Mouse (Mus musculus) MEL-GATA-1-ER (cell line): Measurements from ENCODE around the gene Ric3.

Experiments used
- DNase-seq: peaks from one replicate; pipeline ENCODE4 v3.0.0-alpha.2; 2012; ENCODE audit warnings: low read depth; ENCODE audit errors: extremely low read depth

Gene Ric3

DNA sequence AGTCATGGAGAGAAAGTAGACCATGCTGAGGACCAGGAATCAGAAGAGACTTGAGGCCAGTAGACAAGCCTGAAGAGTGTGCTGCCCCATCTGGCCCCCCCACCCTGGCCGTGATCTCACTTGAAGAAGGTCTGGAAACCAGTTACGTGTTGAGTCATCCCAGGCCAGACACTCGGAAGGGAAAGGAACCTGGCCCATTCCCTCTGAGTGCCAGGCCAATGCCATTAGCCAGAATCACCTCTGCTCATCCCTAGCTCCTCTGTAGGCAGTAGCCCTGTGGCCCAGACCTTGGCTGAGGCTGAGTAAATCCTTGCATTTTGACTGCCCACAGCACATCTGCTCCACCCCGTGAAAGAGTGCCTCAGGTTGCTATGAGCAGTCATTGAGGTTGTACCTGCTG lies 81.2 kb downstream of the Ric3 start:
- no peak for DNase-seq

DNA sequence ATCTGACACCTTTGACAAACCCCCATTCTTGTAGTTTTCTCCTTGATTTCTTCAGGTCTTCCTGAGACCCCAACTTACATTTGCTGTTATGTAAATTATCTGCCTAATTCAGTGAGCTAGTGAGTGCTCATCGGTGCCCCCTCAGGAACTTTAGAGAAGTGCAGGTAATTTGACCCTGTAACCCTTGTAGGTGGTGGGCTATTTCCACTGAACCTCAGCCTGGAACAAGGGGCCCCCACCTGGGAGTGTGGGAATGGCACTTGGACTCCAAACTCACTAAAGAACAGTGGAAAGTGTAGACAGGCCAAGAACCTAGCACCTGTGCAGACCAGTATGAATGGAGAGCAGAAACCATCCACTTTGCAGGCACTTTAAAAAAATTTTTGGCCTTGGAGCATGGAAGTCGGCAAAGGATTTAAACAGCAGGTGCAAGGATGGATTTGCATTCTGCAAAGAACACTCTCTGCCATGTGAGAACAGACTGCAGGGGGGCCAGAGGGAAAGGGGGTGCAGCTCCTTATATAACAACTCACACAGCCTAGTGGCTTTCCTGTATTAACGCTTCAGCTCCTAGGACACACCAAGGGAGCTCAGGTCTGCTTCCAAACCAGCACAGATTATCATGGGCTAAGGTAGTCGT lies 82.7 kb downstream of the Ric3 start:
- DNase-seq = no peak

DNA sequence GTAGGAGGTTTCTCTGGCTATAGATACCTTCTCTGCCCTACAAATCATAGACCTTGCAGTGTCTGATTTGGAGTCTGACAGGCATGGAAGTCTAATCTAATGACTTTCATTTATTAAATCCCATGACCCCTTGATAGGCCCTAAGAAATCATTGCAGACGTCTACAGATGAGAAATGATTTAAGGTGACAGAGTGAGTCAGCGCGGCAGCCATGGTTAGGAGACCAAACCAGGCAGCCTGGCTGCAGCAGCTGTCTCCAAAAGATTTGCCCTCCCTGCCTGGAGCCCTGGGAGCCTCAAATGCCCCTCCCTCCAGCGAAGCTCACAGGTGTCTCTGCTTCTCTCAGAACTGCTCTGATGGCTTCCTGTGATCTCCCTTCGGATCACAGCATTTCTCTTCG lies 87.0 kb downstream of the Ric3 start:
- no peak for DNase-seq

DNA sequence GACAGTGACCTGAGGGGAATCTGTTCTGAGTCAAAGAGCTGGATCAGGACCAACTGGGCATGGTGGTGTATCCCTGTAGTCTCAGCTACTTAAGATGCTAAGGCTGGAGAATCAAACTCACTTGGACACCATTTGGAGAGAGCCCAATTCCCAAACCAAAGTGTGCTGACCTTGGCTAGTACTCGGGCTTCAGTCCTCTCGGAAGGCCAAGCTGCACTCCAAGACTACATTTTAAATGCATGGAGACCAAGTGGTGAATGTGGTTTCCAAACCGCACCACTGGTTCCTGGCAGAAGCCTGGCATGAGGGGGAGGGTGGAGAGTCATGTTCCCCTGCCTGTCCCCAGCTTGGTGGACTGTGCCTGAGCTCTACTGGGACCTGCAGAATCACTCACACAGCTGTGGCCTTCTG lies 89.2 kb downstream of the Ric3 start:
- DNase-seq = no peak

DNA sequence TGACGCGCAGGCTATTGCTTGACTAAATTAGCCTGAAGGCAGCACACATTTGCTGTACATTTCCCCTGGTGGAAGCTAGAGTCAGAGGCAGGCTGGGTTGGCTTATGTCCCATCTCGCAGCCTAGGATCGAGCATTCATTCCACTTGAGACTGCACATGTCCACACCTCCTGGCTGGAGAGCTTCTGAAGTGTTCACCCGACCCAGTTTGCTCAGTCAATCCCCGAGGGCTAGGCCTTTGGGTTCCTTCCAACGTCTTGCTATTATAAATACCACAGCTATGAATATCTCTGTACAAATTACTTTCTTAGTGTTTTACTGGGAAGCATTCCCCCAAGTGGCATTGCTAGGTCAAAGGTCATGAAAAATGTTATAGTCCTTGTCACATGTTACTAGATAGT lies 89.9 kb downstream of the Ric3 start:
- no peak for DNase-seq

DNA sequence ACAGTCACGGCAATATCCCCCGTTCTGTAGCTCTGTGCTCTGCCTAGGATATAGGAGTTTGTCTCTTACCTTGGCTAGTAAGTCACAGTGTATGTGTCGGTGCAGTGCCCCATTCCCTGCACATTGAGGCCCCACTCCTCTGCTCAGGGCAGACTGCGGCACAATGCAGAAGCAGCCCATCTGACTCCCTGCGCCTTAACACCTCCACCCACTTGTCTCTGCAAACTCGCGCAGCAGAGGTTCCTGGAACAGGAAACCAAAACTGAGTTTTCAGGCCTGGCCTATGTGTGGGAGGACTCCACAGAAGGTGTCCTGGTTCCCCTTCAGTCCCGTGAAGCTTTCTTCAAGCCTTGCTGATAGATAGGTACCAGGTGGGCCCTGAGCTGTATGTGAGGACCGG lies 91.9 kb downstream of the Ric3 start:
- DNase-seq = no peak

DNA sequence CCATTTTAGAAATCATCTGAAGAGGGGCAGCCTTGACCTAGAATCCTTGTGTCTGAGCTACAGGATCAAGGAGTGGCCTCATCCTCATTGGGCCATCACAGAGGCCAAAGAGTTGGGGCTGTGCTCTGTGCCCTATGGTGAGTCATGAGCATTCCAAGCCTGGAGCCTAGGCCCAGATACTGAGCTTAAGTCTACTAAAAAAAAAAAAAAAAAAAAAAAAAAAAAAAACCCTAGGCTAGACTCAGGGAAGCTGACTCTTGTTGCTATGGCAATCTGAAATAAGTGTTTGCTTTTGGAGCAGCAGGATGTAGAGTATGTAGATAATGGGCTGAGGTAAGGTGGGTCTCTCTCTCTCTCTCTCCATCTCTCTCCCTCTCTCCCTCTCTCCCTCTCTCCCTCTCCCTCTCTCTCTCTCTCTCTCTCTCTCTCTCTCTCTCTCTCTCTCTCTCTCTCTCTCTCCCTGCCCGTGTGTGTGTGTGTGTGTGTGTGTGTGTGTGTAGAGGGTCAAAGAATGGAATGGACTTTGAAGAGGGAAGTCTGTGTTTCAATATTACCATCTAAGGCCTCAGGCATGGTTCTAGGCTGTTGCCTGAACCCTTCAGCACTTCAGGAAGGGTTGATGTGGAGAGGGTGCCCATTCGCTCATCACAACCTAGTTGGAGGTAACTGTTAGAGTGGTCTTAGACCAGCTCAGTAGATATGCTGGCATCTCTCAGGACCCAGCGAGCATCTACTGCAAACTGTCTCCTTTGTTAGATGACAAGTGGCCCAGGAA lies 97.0 kb downstream of the Ric3 start:
- no peak for DNase-seq
